Mouse (Mus musculus) heart, adult 8-10 months (tissue): ENCODE results near the gene Rgs7. TPM values are rescaled to one million over a fixed set of nuclear protein-coding genes. Genes with fewer than 3 reads are reported as not detected.

Experiments
- DNase-seq: peaks from one replicate; pipeline ENCODE4 v3.0.0; 2022; ENCODE audit warnings: low spot score
- total RNA-seq, 4 experiments: library from RNA; stranded (reverse); gene quantifications; 2 replicates each; pipeline ENCODE4 v1.2.4; 2022

Rgs7 gene
- total RNA-seq, 4 experiments from 2014 or later: 0.69 to 1.7 (median 1.3) TPM

- DNase-seq: no peak
These were observed 184.7 kb downstream of the Rgs7 start for GRCm38 (mm10) chr1:175307604-175308003.

DNA sequence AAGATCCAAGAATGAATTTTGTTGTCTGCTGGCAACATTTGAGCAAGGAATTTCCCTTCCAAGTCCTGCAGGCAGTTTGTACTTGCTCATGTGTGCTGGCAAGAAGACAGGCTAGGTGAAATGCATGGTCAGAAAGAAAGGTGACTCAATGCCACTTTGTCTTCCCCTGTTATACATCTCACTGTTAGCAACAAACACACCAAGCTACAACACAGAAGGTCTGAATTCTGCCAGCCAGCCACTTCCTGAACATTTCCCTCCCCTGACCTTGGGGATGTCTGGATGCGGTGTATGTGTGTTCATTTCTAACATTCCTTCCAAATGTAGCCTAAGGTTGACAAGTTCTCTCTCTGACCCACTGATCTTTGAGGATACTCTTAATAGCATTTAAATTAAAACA, 191.4 kb downstream of the Rgs7 start:
- DNase-seq: no peak

DNA sequence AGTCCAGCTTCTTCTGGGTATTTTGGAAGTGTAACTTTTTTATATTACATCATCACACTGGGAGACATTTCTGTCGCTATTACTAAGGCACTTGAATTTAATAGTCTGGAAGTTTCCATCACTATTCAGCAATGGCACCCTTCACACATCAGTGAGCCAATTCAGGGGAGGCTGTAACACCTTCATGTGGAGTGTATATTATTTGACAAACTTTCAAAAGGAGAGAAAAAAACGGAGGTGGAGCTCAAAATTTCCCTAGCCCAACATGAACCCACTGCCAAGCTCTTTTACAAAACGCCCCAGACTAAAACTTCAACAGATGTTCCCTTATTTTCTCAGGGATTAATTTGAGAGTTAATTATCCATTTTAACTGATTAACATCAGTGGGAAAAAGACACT, 191.9 kb downstream of the Rgs7 start:
- DNase-seq: no peak

DNA sequence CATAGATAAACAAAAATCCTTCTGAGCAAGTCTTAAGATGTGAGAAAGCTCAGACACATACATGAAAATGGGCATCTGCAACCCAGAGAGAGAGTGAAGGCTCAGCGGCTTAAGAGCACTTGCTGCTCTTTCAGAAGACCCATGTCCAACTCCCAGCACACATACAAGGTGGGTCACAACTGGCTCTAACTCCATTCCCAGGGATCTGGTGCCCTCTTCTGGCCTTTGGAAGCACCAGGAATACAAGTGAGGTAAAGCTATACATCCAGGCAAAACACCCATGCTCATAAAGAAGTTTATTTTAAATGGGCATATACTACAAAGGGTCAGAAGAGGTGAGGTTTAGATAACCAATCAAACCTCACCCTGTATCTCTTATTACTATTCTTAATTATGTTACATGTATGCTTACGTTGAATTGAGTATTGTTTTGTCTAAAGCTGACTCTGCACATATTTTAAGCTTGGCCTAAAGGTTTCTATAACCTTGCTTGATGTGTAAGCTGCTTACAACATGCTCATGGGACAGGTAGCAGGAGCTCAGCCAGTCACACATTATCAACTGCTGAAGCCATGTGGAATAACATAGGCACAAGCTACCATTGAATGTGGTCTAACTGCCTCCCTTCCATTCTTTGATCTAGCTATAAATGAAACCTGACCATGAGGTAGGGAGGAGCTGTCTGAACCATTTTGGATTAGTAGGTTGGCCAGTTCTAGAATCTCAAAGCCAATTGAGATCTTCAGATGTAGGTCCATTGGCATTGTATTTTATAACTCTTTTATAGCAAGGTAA, 192.5 kb downstream of the Rgs7 start:
- no peak for DNase-seq

DNA sequence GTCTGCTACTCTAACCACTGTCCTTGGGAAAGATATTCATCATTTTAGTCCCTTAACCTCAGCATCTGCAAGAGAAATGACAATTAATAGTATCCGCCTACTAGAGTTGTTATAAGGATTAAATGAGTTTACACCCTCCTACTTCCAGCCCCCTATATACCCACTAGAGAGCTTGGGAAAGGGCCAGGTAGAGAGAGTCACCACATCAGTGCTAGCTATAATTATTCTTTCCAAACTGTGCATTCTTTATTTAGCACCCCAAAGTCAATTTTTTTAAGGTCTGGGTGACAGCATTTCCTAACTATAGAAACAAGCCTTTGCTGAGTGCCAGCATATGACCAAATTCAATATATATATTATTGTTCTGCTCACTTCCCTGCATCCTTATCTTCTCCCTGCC, 195.4 kb downstream of the Rgs7 start:
- DNase-seq: no peak

- DNase-seq: no peak
These were observed 202.2 kb downstream of the Rgs7 start for GRCm38 (mm10) chr1:175290072-175290471.

GRCm38 (mm10) chr1:175262341-175262740, 230.0 kb downstream of the Rgs7 start:
- no peak for DNase-seq

DNA sequence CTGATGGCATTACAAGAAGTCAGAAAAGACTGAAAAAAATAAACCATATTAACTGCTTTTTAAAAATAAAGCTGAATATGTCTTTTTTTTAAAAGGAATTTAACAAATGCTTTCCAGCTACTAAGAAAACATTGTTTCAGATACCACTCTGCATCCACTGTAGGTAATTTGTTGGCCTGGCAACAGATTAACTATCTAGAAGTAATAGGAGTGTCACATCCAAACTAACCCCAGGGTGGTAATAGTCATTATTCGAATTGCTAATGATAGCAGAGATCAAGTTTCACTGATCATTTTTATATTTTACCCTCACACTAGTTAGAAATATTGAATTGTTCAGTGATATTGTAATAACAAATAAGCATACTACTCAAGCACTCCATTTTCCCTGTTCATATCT, 232.9 kb downstream of the Rgs7 start:
- no peak for DNase-seq

DNA sequence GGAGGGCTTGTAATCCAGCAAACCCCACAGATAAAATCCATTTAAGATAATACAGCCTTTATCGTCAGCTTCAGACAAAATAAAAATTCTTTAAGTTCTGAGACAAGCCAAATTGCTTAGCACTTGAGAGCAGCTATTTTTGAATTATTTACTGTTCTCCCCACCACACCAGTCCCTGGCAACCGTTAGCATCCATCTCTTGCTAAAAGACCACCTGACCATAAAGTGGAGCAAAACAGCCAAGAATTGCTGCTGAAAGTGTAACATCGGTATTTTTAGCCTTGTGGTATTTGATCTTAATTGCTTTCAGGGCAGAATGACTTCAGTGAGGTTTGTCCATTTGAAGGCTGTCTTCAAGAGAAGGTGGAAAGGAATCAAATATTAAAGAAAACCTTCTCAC, 237.1 kb downstream of the Rgs7 start:
- DNase-seq: no peak

DNA sequence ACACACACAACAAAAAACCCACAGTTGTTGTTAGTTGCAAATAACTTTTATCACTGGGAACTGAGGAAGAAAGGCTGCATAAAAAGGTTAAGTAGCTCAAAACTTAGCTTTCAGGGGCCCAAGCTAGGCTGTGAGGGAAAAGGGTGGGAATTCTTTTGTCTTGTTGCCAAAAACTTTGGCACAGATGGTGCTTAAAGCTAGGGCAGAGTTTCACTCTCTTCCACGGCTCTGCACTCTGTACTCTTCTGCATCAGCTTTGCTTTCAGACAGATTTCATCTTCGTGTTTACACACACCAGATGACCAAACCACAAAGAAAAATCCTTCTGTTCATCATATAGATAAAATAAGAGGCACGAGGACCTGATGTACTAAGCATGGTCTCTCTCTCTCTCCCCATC, 237.6 kb downstream of the Rgs7 start:
- DNase-seq: no peak

GRCm38 (mm10) chr1:175242135-175242534, 250.2 kb downstream of the Rgs7 start:
- DNase-seq: no peak

DNA sequence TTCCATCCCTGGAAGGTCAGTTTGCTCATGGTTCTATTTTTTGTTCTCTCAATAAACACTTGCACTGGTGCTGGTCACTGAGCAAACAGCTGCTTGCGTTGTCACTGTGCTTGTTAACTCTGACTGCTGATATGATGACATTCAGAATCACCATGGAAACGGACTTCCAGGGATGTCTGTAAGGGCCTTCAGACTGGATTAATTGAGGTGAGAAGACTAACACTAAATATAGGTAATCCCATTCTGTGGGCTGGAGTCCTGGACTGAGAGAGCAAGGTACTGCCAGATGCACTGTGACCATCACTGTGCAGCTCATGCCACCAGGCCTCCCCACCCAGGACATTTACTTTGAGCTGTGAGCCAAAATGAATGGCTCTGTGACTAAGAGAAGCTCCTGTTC, 252.2 kb downstream of the Rgs7 start:
- no peak for DNase-seq

- no peak for DNase-seq
These were observed 270.5 kb downstream of the Rgs7 start for GRCm38 (mm10) chr1:175221593-175222500.

DNA sequence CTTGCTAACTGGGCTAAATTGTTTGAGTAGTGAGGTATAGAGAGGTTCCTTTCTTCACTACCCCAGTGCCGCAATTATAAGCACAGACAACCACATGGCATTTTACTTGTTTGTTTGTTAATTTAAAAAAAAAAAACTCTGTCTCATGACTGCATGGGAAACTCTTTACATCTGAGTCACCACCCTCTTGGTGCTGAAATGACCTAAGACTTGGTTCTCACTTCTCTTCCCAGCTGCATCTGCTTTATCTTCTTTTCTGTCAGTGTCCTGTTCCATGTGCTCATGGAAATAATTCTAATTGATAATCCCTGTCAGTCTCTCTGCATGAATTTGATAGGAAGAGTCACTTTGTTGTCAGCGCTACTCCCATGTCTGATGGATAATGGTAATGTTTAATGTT, 272.7 kb downstream of the Rgs7 start:
- no peak for DNase-seq

GRCm38 (mm10) chr1:175207004-175207403, 285.3 kb downstream of the Rgs7 start:
- no peak for DNase-seq

- no peak for DNase-seq
These were observed 286.7 kb downstream of the Rgs7 start for GRCm38 (mm10) chr1:175205633-175206032.

GRCm38 (mm10) chr1:175203544-175203943, 288.8 kb downstream of the Rgs7 start:
- DNase-seq: no peak

GRCm38 (mm10) chr1:175202902-175203301, 289.4 kb downstream of the Rgs7 start:
- DNase-seq: no peak

DNA sequence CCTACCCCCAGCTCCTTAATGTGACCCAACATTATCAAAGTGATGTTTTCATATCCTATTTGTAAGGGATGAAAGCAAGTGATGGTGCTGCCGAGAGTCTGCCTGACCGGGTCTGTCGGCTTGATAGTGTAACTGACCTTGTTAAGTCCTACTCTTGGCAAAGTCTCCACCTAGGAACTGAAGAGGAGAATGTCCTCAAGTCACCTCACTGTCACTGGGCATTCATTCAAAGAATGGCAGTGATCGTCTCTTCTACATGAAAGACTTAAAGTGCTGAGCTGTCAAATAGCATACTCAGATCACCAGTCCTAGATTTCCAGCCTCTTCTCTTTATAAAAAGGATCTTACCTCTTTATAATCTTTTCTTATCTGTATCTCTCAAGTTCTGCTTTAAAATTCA, 293.4 kb downstream of the Rgs7 start:
- no peak for DNase-seq

DNA sequence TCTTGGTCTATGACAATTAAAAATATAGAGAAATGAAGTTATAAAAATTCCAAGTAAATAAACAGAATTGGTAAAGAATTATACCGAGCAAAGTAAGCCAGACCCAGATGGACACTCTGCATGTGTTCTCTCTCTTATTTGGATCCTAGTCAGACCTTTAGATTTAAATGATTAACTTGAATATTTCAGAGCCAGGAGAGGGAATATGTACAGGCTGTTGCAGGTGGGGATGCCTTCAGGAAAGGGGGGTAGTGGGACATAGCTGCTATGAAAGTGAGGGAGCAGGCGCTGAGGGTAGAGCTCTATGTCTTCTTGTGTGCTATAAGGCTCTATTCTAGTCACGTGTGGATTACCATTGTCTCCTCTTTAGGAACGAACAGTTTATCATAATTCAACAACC, 296.5 kb downstream of the Rgs7 start:
- no peak for DNase-seq

GRCm38 (mm10) chr1:175188186-175188585, 304.1 kb downstream of the Rgs7 start:
- no peak for DNase-seq

DNA sequence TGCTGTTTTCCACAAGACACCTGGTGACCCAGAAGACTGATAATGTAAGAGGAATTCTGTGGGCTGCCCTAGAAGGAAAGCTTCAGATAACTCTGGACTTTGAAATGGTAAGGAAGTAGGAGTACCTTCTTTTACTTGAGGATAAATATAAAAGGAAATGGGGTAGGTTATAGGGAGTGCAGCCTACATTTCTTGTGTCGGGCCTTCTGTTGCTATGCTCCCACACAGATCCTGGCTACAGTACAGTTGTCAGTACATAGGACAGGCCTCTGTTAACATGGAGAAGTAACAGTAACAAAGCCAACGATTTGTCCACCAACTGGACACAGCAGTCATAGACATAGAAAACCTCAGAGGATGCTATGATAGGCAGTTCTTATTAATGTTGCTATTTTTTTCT, 307.1 kb downstream of the Rgs7 start:
- no peak for DNase-seq

DNA sequence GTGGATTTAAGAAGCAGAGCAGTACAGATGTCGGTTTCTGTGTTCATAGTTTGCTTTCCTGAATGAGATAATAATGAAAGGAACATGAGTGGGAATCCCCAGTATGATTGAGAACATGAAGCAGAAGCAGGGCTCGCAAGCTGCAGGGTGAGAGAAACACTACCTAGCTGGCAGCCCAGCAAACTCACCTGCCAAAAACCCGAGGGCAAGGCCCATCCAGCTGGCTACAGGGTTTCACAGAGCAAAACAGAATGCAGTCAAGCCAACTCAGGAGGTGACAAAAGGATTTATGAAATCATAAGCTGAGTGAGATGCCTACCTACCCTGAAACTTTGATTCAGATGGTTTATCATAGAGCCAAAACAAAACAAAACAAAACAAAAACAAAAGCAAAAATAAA, 307.6 kb downstream of the Rgs7 start:
- DNase-seq: no peak
